7 mouse cellular contexts compared by ENCODE assay signal in genomic region chr3:103914010-103914669, GRCm38 (mm10). TPM values are rescaled to one million over a fixed set of nuclear protein-coding genes. Genes with fewer than 3 reads are reported as not detected.
DNase-seq lines count a peak whose midpoint lies in the region; ATAC-seq lines count a peak whose summit lies in the region.

Gene Rsbn1, plus strand, starts transcription at chr3:103914120.

- peak within 1 kb of the TSS; percentile 93 for H3K27ac ChIP-seq in intestine, embryonic 15.5 days
- H3K27ac ChIP-seq in midbrain, embryonic 10.5 days (replicated peaks), result peak within 1 kb of the TSS; percentile 96

- peak within 1 kb of the TSS; percentile 97 for H3K9ac ChIP-seq in intestine, embryonic 15.5 days

- no peaks in the 10 kb centered on the region for H3K36me3 ChIP-seq in intestine, embryonic 15.5 days
- no peaks in the 10 kb centered on the region for H3K36me3 ChIP-seq in midbrain, embryonic 10.5 days

- no peaks in the 10 kb centered on the region for H3K27me3 ChIP-seq in intestine, embryonic 15.5 days (replicated peaks)
- no peaks in the 10 kb centered on the region for H3K27me3 ChIP-seq in midbrain, embryonic 10.5 days (ENCODE audit: low read depth, poor library complexity, severe bottlenecking)

- under 1% methylated on average over 49 of the region's 55 CpGs for WGBS in intestine, embryonic 15.5 days
- whole genome bisulfite sequencing in midbrain, embryonic 10.5 days, result under 1% methylated on average over 55 of the region's 55 CpGs

- intact Hi-C loops in gastrocnemius, postnatal 36 days (cut with DNase I), result loop anchor here (5.0 kb wide), 1 partner anchor 53 kb away; the partner anchor contains the start of gene Phtf1
- intact Hi-C loops in left cerebral cortex, postnatal 25 days (cut with DNase I), result loop anchor here (1.0 to 10.0 kb wide), 3 partner anchors 54 to 531 kb away; partner anchors contain the start of genes Hipk1 and Phtf1

- H3K4me2 ChIP-seq in intestine, embryonic 15.5 days (replicated peaks), result peak within 1 kb of the TSS; percentile 63

- no peaks in the 10 kb centered on the region for H3K9me3 ChIP-seq in intestine, embryonic 15.5 days
- H3K9me3 ChIP-seq in midbrain, embryonic 10.5 days (replicated peaks), result no peaks in the 10 kb centered on the region

- ATAC-seq in intestine, embryonic 15.5 days, result peak; percentile 99

- H3K4me3 ChIP-seq in intestine, embryonic 15.5 days (replicated peaks), result peak within 1 kb of the TSS; percentile 99
- H3K4me3 ChIP-seq in midbrain, embryonic 10.5 days, result peak within 1 kb of the TSS; percentile 98

- H3K4me1 ChIP-seq in intestine, embryonic 15.5 days (replicated peaks), result peaks cover 8% of the 10 kb centered on the region; the same call in 1 of the 2 replicates
- peaks cover 26% of the 10 kb centered on the region for H3K4me1 ChIP-seq in midbrain, embryonic 10.5 days

- peak; percentile 99 for DNase-seq in adrenal gland, adult 2 months
- peak; percentile 97 for DNase-seq in embryo, embryonic 11.5 days (ENCODE audit: low read depth, low spot score)
- peak; percentile 87 to 92 for DNase-seq in gastrocnemius, postnatal 36 days
- DNase-seq in left cerebral cortex, postnatal 25 days (ENCODE audit: low spot score in 2 of 2), result peak; percentile 96 to 99
- DNase-seq in midbrain, embryonic 10.5 days (ENCODE audit: low spot score), result peak; percentile 98
- peak; percentile 97 for DNase-seq in right cerebral cortex, postnatal 4 days

RNA-seq across cellular contexts. Expression of gene Rsbn1, which starts in this region (rescaled TPM):
- 10 to 100 TPM; 14.6 to 18.3 TPM for total RNA-seq in adrenal gland, adult 2 months (2021)
- 5.1 and 6.3 TPM in 2 replicates for polyA plus RNA-seq in adrenal gland, adult 2 months (2012; rRNA removed)
- 1 to 10 TPM; 5.2 to 6.2 TPM for total RNA-seq in gastrocnemius, postnatal 36 days (2021)
- polyA plus RNA-seq in intestine, embryonic 15.5 days (2015; fragmentation: Nextera tagmentation; extraction: Ambion mirVana), result 8.3 and 9.7 TPM in 2 replicates
- 10 to 100 TPM; 21.9 to 22.9 TPM for total RNA-seq in left cerebral cortex, postnatal 25 days (2021)
- polyA plus RNA-seq in midbrain, embryonic 10.5 days (2016; fragmentation: Nextera tagmentation; extraction: Ambion mirVana), result 14.5 and 15.9 TPM in 2 replicates

Comparison
In these comparisons a context has a peak if more than half of its experiments do, and no peak if none do; other contexts are left out.
1. Peak in every context shown above with its lines: DNase-seq, ATAC-seq, H3K4me3 ChIP-seq and H3K27ac ChIP-seq.